14 mouse cellular contexts compared by ENCODE assay signal in genomic region chr10:13118024-13118769, GRCm38 (mm10). TPM values are rescaled to one million over a fixed set of nuclear protein-coding genes. Genes with fewer than 3 reads are reported as not detected.
DNase-seq lines count a peak whose midpoint lies in the region; ATAC-seq lines count a peak whose summit lies in the region.
"Had no signal": no experiment of that assay in that cellular context is flagged by ENCODE, and none has a peak within 500 bp of the region (broad histone marks: within the 10 kb centered on the region; RNA-seq: fewer than 3 reads in every experiment).

No protein-coding gene starts in this region.

- H3K4me1 ChIP-seq in heart, embryonic 16.5 days (ENCODE audit: control insufficient read depth, insufficient read depth, low read length) = peaks cover 27% of the 10 kb centered on the region
- H3K4me1 ChIP-seq in lung, embryonic 15.5 days = peaks cover 14% of the 10 kb centered on the region
- peaks cover 12% of the 10 kb centered on the region for H3K4me1 ChIP-seq in embryonic facial prominence, embryonic 15.5 days

- no peak for ATAC-seq in heart, embryonic 16.5 days (replicated peaks; ENCODE audit: extremely low read depth, insufficient read depth, low FRiP score)
- ATAC-seq in lung, embryonic 15.5 days (ENCODE audit: borderline replicate concordance, extremely low read depth, low FRiP score, low TSS enrichment) = peak; percentile 56; the same call in 1 of the 2 replicates
- ATAC-seq in embryonic facial prominence, embryonic 15.5 days (ENCODE audit: insufficient number of reproducible peaks, low FRiP score, low TSS enrichment, low read depth) = no peak

- WGBS in heart, embryonic 16.5 days = 55% methylated on average over 7 of the region's 7 CpGs
- 66% methylated on average over 7 of the region's 7 CpGs for WGBS in lung, embryonic 15.5 days
- 83% methylated on average over 7 of the region's 7 CpGs for WGBS in embryonic facial prominence, embryonic 15.5 days

- no peaks in the 10 kb centered on the region; the same call in 1 of the 2 replicates for H3K36me3 ChIP-seq in heart, embryonic 16.5 days (ENCODE audit: control insufficient read depth, insufficient read depth)
- H3K36me3 ChIP-seq in lung, embryonic 15.5 days = peaks cover 7% of the 10 kb centered on the region; the same call in 1 of the 2 replicates
- H3K36me3 ChIP-seq in embryonic facial prominence, embryonic 15.5 days = 0 out of 2 replicates have a peak, but pooled peaks cover 7% of the 10 kb centered on the region

- H3K27me3 ChIP-seq in heart, embryonic 16.5 days (ENCODE audit: control insufficient read depth, insufficient read depth, low read length) = no peaks in the 10 kb centered on the region
- H3K27me3 ChIP-seq in lung, embryonic 15.5 days = no peaks in the 10 kb centered on the region
- no peaks in the 10 kb centered on the region for H3K27me3 ChIP-seq in embryonic facial prominence, embryonic 15.5 days

- no peak overlapping the region for H3K4me2 ChIP-seq in heart, embryonic 16.5 days (ENCODE audit: low read depth, low read length)
- H3K4me2 ChIP-seq in lung, embryonic 15.5 days = no peak overlapping the region
- no peak overlapping the region for H3K4me2 ChIP-seq in embryonic facial prominence, embryonic 15.5 days (replicated peaks)

- no peak overlapping the region for H3K9ac ChIP-seq in heart, embryonic 16.5 days (ENCODE audit: low read length)
- no peak overlapping the region for H3K9ac ChIP-seq in lung, embryonic 15.5 days
- H3K9ac ChIP-seq in embryonic facial prominence, embryonic 15.5 days = no peak overlapping the region

- DNase-seq in embryo, embryonic 10 days (ENCODE audit: low spot score) = peak; percentile 38
- no peak for DNase-seq in embryo, embryonic 11 days
- DNase-seq in heart, adult 9 months (ENCODE audit: low spot score in 2 of 2) = no peak
- DNase-seq in lung, postnatal 25 days (ENCODE audit: low spot score) = no peak
- no peak for DNase-seq in layer of hippocampus, adult 11-12 months (ENCODE audit: low spot score)
- DNase-seq: adrenal gland, postnatal 10 days; cerebellum, postnatal 36 days; kidney, adult 8-10 months; lung, postnatal 4 days had no signal

- no peaks in the 10 kb centered on the region for H3K9me3 ChIP-seq in heart, embryonic 16.5 days (replicated peaks; ENCODE audit: control insufficient read depth, low read length)
- H3K9me3 ChIP-seq in lung, embryonic 15.5 days = no peaks in the 10 kb centered on the region
- no peaks in the 10 kb centered on the region for H3K9me3 ChIP-seq in embryonic facial prominence, embryonic 15.5 days (replicated peaks)

- H3K4me3 ChIP-seq in heart, embryonic 16.5 days (ENCODE audit: low read length) = no peak overlapping the region
- H3K4me3 ChIP-seq in lung, embryonic 15.5 days = no peak overlapping the region
- H3K4me3 ChIP-seq in embryonic facial prominence, embryonic 15.5 days (replicated peaks) = no peak overlapping the region
- H3K4me3 ChIP-seq: myocyte had no signal

- H3K27ac ChIP-seq in heart, embryonic 16.5 days (ENCODE audit: low read length) = peak overlapping the region; percentile 75
- peak overlapping the region; percentile 81 for H3K27ac ChIP-seq in lung, embryonic 15.5 days
- H3K27ac ChIP-seq in embryonic facial prominence, embryonic 15.5 days (replicated peaks) = peak overlapping the region; percentile 29; the same call in 1 of the 2 replicates

RNA-seq across cellular contexts. Expression of gene Plagl1, which starts 57.9 kb away (rescaled TPM):
- 159 and 181 TPM in 2 replicates for polyA plus RNA-seq in heart, embryonic 16.5 days (2015; fragmentation: Nextera tagmentation; extraction: Ambion mirVana)
- polyA plus RNA-seq in lung, embryonic 15.5 days (2015; fragmentation: Nextera tagmentation; extraction: Ambion mirVana) = 134 and 135 TPM in 2 replicates
- polyA plus RNA-seq in embryonic facial prominence, embryonic 15.5 days (2015; fragmentation: Nextera tagmentation; extraction: Ambion mirVana) = 220 and 243 TPM in 2 replicates

RNA-seq across cellular contexts. Expression of gene Zc2hc1b, which starts 59.6 kb away (rescaled TPM):
- not detected in 2 replicates for polyA plus RNA-seq in heart, embryonic 16.5 days (2015; fragmentation: Nextera tagmentation; extraction: Ambion mirVana)
- not detected in 2 replicates for polyA plus RNA-seq in lung, embryonic 15.5 days (2015; fragmentation: Nextera tagmentation; extraction: Ambion mirVana)
- polyA plus RNA-seq in embryonic facial prominence, embryonic 15.5 days (2015; fragmentation: Nextera tagmentation; extraction: Ambion mirVana) = not detected in 2 replicates
- polyA plus RNA-seq: limb, embryonic 11.5 days; myocyte had no signal

Comparison
In these comparisons a context has a peak if more than half of its experiments do, and no peak if none do; other contexts are left out.
1. H3K27ac ChIP-seq: peak in every context shown above with its lines; median percentile 81 in lung, embryonic 15.5 days; 75 in heart, embryonic 16.5 days; 29 in embryonic facial prominence, embryonic 15.5 days.